Mouse (Mus musculus): ENCODE measurements around the gene Saa3. TPM values are rescaled to one million over a fixed set of nuclear protein-coding genes. Genes with fewer than 3 reads are reported as not detected.
"Not testable (repeated sequence)": the region's sequence is repeated elsewhere in the genome, so short reads cannot be mapped to it uniquely, and the experiment has no call there.

Saa3 gene
- total and polyA plus RNA-seq, 3 experiments, result 1.0 TPM; not detected in 2

DNA sequence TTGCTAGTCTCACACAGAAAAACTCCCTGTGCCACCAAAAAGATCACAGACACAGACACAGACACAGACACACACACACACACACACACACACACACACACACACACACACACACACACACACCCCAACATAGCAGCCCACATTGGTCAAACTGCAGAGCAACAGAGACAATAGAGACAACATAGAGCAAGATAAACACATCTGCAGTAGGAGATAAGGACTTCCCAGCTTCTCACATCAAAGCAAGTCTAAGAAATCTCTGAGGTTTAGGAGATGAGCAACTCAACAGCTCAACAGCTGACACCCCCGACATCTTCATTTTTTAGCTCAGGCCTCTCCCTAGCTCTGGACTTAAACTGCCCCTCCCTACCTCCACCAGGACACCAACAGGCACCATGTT is 18.7 kb downstream of the Saa3 start:
- no peaks in the 10 kb centered on the region for H3K9me3 ChIP-seq (replicated peaks)
- peaks cover 60% of the 10 kb centered on the region for H3K36me3 ChIP-seq (replicated peaks)
- no peak for TF ChIP-seq GATA1 (IDR thresholded peaks at IDR 0.05; ENCODE audit: borderline replicate concordance, low read length)
- TF ChIP-seq POLR2AphosphoS5 (IDR thresholded peaks at IDR 0.05; ENCODE audit: insufficient replicate concordance, low read depth, low read length), result no peak
- TF ChIP-seq CTCF (IDR thresholded peaks at IDR 0.05; ENCODE audit: low read depth, low read length), result no peak
- peak; percentile 80 for TF ChIP-seq TAL1 (conservative IDR thresholded peaks at IDR 0.05; ENCODE audit: low read depth, low read length)
- TF ChIP-seq GATA2 (IDR thresholded peaks at IDR 0.05; ENCODE audit: borderline replicate concordance, low read depth, low read length), result no peak
- H3K27me3 ChIP-seq (ENCODE audit: insufficient read depth, low read length), result no peaks in the 10 kb centered on the region
- ATAC-seq (ENCODE audit: extremely low read depth, insufficient number of reproducible peaks, low FRiP score, poor library complexity, severe bottlenecking), result peak; percentile 99
- peak overlapping the region; percentile 51; the same call in 1 of the 2 replicates for H3K4me3 ChIP-seq (ENCODE audit: low read depth, low read length)
- peak; percentile 78 for DNase-seq (ENCODE audit: low spot score)
- peaks cover 48% of the 10 kb centered on the region for H3K4me1 ChIP-seq (ENCODE audit: insufficient read depth, low read depth, low read length)

DNA sequence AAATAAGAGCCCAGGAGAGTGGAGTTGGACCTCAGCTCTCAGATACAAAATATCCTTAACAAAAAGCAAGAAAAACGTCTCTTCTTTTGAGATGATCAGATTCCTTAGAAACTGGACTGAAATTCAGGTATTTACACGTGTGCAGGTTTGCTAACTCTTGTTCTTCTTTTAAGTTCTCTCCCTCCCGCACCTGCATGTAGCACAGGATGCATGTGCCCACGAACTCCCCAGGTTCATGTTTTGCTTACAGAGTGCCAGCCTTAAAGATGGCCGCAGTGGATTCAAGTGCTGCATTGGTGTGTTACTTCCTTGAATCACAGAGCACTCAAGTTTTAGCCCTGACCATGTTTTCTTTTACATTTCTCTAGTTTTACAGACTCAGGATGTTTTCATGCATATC is 28.7 kb downstream of the Saa3 start:
- Histone ChIP-seq H3K4me1 (ENCODE audit: insufficient read depth, low read depth, low read length) (peaks cover 51% of the 10 kb centered on the region), H3K36me3 (replicated peaks) (peaks cover 55% of the 10 kb centered on the region), H3K9me3 (replicated peaks) (no peaks in the 10 kb centered on the region), H3K27me3 (ENCODE audit: insufficient read depth, low read length) (no peaks in the 10 kb centered on the region), H3K4me3 (ENCODE audit: low read depth, low read length) (no peak overlapping the region)
- no peak for ATAC-seq (ENCODE audit: extremely low read depth, insufficient number of reproducible peaks, low FRiP score, poor library complexity, severe bottlenecking)
- TF ChIP-seq TAL1 (conservative IDR thresholded peaks at IDR 0.05; ENCODE audit: low read depth, low read length), result no peak
- no peak for TF ChIP-seq GATA1 (IDR thresholded peaks at IDR 0.05; ENCODE audit: borderline replicate concordance, low read length)
- no peak for TF ChIP-seq CTCF (IDR thresholded peaks at IDR 0.05; ENCODE audit: low read depth, low read length)
- no peak for TF ChIP-seq POLR2AphosphoS5 (IDR thresholded peaks at IDR 0.05; ENCODE audit: insufficient replicate concordance, low read depth, low read length)
- no peak for TF ChIP-seq GATA2 (IDR thresholded peaks at IDR 0.05; ENCODE audit: borderline replicate concordance, low read depth, low read length)
- DNase-seq (ENCODE audit: low spot score), result no peak

DNA sequence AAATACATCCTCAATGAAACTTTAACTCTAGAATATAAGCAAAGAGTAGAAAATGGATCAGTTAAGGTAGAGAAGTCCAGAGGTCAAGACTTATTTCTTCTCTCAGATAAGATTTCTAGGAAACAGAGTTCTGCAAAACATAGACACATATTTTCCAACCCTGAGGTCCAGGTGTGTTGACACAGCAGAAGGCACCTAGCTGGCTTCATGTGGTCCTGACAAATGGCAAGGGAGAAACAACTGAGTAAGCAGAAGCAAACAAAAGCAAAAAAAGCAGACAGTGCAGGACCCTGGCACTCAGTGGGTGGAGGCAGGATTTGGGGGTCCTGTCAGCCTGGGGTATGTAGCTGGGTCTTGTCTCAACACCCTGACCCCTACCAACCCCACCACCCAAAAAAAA is 34.8 kb downstream of the Saa3 start:
- TF ChIP-seq POLR2AphosphoS5 (IDR thresholded peaks at IDR 0.05; ENCODE audit: insufficient replicate concordance, low read depth, low read length) (no peak), CTCF (IDR thresholded peaks at IDR 0.05; ENCODE audit: low read depth, low read length) (no peak), GATA1 (IDR thresholded peaks at IDR 0.05; ENCODE audit: borderline replicate concordance, low read length) (no peak), TAL1 (conservative IDR thresholded peaks at IDR 0.05; ENCODE audit: low read depth, low read length) (no peak), GATA2 (IDR thresholded peaks at IDR 0.05; ENCODE audit: borderline replicate concordance, low read depth, low read length) (no peak)
- Histone ChIP-seq H3K9me3 (replicated peaks) (no peaks in the 10 kb centered on the region), H3K4me1 (ENCODE audit: insufficient read depth, low read depth, low read length) (peaks cover 77% of the 10 kb centered on the region), H3K27me3 (ENCODE audit: insufficient read depth, low read length) (no peaks in the 10 kb centered on the region), H3K4me3 (ENCODE audit: low read depth, low read length) (no peak overlapping the region; the same call in 1 of the 2 replicates), H3K36me3 (replicated peaks) (peaks cover 11% of the 10 kb centered on the region)
- DNase-seq (ENCODE audit: low spot score) (no peak), ATAC-seq (ENCODE audit: extremely low read depth, insufficient number of reproducible peaks, low FRiP score, poor library complexity, severe bottlenecking) (no peak)

DNA sequence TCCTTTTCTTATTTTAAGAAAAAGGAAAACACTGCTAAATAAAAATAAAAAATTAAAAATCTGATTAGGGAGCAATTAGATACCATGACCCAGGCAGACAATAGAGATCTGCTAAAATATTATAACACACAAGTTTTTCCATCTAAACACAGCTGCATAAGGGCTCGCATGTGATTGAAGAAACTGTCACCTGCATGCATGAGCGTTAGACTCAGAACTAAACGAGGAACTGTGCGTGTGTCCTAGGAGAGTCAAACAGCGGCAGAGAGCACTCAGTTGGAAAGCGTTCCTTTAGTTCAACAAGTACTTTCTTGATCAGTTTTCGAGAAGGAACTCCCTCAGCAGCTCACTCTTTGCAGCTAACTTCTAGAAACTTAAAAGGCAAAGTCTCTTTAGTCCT is 36.5 kb downstream of the Saa3 start:
- not testable (repeated sequence) for H3K27me3 ChIP-seq (ENCODE audit: insufficient read depth, low read length); DNase-seq (ENCODE audit: low spot score); H3K36me3 ChIP-seq (replicated peaks); H3K9me3 ChIP-seq (replicated peaks); H3K4me3 ChIP-seq (ENCODE audit: low read depth, low read length); ATAC-seq (ENCODE audit: extremely low read depth, insufficient number of reproducible peaks, low FRiP score, poor library complexity, severe bottlenecking)
- peaks cover 84% of the 10 kb centered on the region for H3K4me1 ChIP-seq (ENCODE audit: insufficient read depth, low read depth, low read length)

DNA sequence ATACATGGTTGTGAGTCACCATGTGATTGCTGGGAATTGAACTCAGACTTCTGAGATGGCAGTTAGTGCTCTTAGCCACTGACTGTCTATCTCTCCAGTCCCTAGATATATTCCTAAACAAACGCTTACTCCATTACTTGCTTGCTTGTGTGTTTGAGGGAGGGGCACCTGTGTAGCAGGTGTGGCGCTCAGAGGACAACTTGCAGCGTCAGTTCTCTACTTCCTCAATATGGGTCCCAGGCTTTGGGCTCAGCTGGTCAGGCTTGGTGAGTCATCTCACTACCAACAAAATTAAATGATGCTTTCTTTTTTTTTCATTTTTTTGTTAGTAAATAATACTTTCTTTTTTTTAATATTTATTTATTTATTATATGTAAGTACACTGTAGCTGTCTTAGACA is 37.1 kb downstream of the Saa3 start:
- H3K27me3 ChIP-seq (ENCODE audit: insufficient read depth, low read length), result no peaks in the 10 kb centered on the region
- no peak for DNase-seq (ENCODE audit: low spot score)
- H3K36me3 ChIP-seq (replicated peaks), result no peaks in the 10 kb centered on the region
- H3K4me3 ChIP-seq (ENCODE audit: low read depth, low read length), result no peak overlapping the region
- peaks cover 88% of the 10 kb centered on the region for H3K4me1 ChIP-seq (ENCODE audit: insufficient read depth, low read depth, low read length)
- ATAC-seq (ENCODE audit: extremely low read depth, insufficient number of reproducible peaks, low FRiP score, poor library complexity, severe bottlenecking), result no peak
- TF ChIP-seq CTCF (IDR thresholded peaks at IDR 0.05; ENCODE audit: low read depth, low read length) (no peak), TAL1 (conservative IDR thresholded peaks at IDR 0.05; ENCODE audit: low read depth, low read length) (no peak), GATA1 (IDR thresholded peaks at IDR 0.05; ENCODE audit: borderline replicate concordance, low read length) (no peak), POLR2AphosphoS5 (IDR thresholded peaks at IDR 0.05; ENCODE audit: insufficient replicate concordance, low read depth, low read length) (no peak)
- H3K9me3 ChIP-seq (replicated peaks), result 0 out of 2 replicates have a peak, but pooled peaks cover 3% of the 10 kb centered on the region

DNA sequence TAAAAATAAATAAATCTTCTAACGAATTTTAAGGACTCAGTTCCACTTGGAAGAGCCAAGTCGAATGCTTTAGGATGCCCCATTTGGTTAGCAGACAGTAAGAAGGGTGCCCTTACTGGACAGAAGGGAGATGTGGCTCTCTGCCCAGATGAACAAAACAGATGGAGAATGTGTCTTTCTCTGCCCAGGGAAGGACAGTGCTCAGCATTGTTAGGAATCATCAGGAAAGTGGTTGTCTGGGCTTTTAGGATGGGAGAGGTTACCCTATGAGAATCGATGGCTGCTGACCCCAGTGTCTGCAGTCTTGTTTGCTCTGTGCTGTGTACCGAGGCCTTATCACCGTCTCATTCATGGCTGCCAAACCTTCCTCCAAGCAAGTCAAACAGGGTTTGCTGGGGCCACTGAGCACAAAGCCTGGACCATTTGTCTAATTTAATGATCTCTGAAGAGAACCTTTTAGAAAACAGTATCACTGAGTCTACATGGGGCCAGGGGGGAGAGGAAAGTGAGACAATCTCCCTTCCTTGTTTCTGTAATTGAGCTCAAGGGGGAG is 38.6 kb downstream of the Saa3 start:
- no peak for TF ChIP-seq CTCF (IDR thresholded peaks at IDR 0.05; ENCODE audit: low read depth, low read length)
- TF ChIP-seq POLR2AphosphoS5 (IDR thresholded peaks at IDR 0.05; ENCODE audit: insufficient replicate concordance, low read depth, low read length), result no peak
- TF ChIP-seq GATA1 (IDR thresholded peaks at IDR 0.05; ENCODE audit: borderline replicate concordance, low read length), result no peak
- TF ChIP-seq TAL1 (conservative IDR thresholded peaks at IDR 0.05; ENCODE audit: low read depth, low read length), result no peak
- TF ChIP-seq GATA2 (IDR thresholded peaks at IDR 0.05; ENCODE audit: borderline replicate concordance, low read depth, low read length), result no peak
- Histone ChIP-seq H3K27me3 (ENCODE audit: insufficient read depth, low read length) (no peaks in the 10 kb centered on the region), H3K36me3 (replicated peaks) (no peaks in the 10 kb centered on the region), H3K4me3 (ENCODE audit: low read depth, low read length) (peak overlapping the region; percentile 2; the same call in 1 of the 2 replicates), H3K9me3 (replicated peaks) (0 out of 2 replicates have a peak, but pooled peaks cover 3% of the 10 kb centered on the region), H3K4me1 (ENCODE audit: insufficient read depth, low read depth, low read length) (peaks cover 87% of the 10 kb centered on the region)
- no peak for DNase-seq (ENCODE audit: low spot score)
- ATAC-seq (ENCODE audit: extremely low read depth, insufficient number of reproducible peaks, low FRiP score, poor library complexity, severe bottlenecking), result no peak

Measured in G1E (cell line).